Mouse (Mus musculus) intestine, postnatal 0 days (tissue): ENCODE measurements at regions not wholly inside any gene's neighbourhood (a gene's known extent, or its start where the extent isn't known, plus 50 kb on each side); places are given as distances from the start of the nearest gene placed in this dataset.

Source experiments
- ATAC-seq: fragments of 200-750 bp; cut with Nextera tagmentation; 2 replicates; pipeline ENCODE4 v1.8.0; 2017; ENCODE audit warnings: mild to moderate bottlenecking, moderate TSS enrichment, moderate library complexity
- H3K27ac ChIP-seq: fragments of 300-500 bp; sonication (generic); 2 replicates; pipeline ENCODE4 v1.5.1; 2014; ENCODE audit warnings: mild to moderate bottlenecking, low read depth, low read length, moderate library complexity
- H3K27me3 ChIP-seq: fragments of 300-500 bp; sonication (generic); replicated peaks from 2 replicates; pipeline ENCODE4 v1.6.1; 2014; ENCODE audit warnings: low read length, mixed read lengths; ENCODE audit not compliant: control insufficient read depth, insufficient read depth
- H3K36me3 ChIP-seq: fragments of 300-500 bp; sonication (generic); 2 replicates; pipeline ENCODE4 v1.6.1; 2014; ENCODE audit warnings: mild to moderate bottlenecking, moderate library complexity; ENCODE audit not compliant: control insufficient read depth, insufficient read depth
- H3K4me1 ChIP-seq: fragments of 300-500 bp; sonication (generic); replicated peaks from 2 replicates; pipeline ENCODE4 v1.6.1; 2014; ENCODE audit warnings: antibody characterized with exemption, low read length, mixed read lengths; ENCODE audit not compliant: control insufficient read depth, insufficient read depth
- H3K4me2 ChIP-seq: fragments of 300-500 bp; sonication (generic); replicated peaks from 2 replicates; pipeline ENCODE4 v1.6.1; 2014; ENCODE audit warnings: low read depth, mild to moderate bottlenecking, moderate library complexity
- H3K4me3 ChIP-seq: fragments of 300-500 bp; sonication (generic); 2 replicates; pipeline ENCODE4 v1.5.1; 2014; ENCODE audit warnings: low read depth, low read length
- H3K9ac ChIP-seq: fragments of 300-500 bp; sonication (generic); 2 replicates; pipeline ENCODE4 v1.6.1; 2014; ENCODE audit warnings: mild to moderate bottlenecking, low read depth, low read length
- H3K9me3 ChIP-seq: fragments of 300-500 bp; sonication (generic); 2 replicates; pipeline ENCODE4 v1.6.1; 2016; ENCODE audit warnings: mixed run types; ENCODE audit not compliant: control insufficient read depth
- CTCF ChIP-seq: sonication (generic); IDR thresholded peaks from 2 replicates; pipeline ENCODE4 v1.5.1; 2016; ENCODE audit warnings: low read depth, mild to moderate bottlenecking, control low read depth, antibody characterized with exemption, moderate library complexity
- WGBS: fragments of 180-500 bp; shearing (Covaris S2); extraction: QIAGEN DNeasy Blood & Tissue Kit; methylation state at CpG from one replicate; pipeline ENCODE4 v1.1.7; 2014; 5-methylcytosine and 5-hydroxymethylcytosine counted together

DNA sequence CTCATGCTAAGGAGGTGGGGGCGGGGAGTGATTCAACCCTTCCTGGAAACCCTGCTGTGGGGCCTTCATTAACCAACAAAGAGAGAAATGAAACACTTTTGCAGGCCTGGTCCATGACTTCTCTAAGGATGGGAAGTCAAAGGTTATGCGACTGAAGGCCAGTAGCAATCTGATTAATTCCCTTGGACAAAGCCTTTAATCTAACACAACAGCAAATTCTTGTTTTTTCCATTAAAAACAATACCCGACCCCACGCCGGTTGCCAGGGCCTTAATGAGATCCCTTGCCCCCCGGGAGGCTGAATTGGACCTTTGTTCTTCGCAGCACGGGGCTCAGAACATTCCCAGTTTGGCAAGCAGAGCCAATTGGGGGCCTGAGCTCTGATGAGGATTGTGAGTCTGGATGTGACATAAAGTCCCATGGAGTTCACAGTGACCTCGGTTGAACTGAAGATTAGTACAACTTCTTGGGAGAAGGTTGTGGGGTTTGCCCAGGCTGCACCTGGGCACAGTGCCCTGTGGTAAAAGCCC is 310.9 kb upstream of the Rtl1 start:
- no peaks in the 10 kb centered on the region for H3K27me3 ChIP-seq
- no peak overlapping the region for H3K4me3 ChIP-seq
- no peak overlapping the region for H3K9ac ChIP-seq
- no peaks in the 10 kb centered on the region for H3K4me1 ChIP-seq
- no peaks in the 10 kb centered on the region for H3K9me3 ChIP-seq
- no peak overlapping the region for H3K27ac ChIP-seq
- no peak for ATAC-seq
- no peak for TF ChIP-seq CTCF
- H3K4me2 ChIP-seq: no peak overlapping the region
- WGBS: 62% methylated on average over 9 of the region's 9 CpGs
- no peaks in the 10 kb centered on the region for H3K36me3 ChIP-seq

DNA sequence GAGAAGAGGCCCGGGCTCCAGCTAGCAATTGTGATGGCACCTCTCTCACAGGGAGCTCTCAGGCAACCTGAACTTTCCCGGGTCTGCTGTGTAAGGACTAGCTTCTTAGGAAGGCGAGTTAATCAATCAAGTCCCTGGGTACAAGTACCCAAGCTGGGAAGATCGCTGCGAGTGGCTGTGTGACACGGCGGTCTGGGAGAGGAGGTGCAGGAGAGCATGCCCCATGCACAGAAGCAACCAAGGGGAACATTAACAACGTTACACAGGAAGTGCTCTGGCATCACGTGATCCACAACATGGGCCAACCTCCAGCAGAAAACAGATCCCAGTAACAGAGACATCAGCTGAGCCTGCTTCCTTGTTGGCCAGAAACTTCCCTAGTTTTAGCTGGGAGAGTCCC is 311.4 kb upstream of the Rtl1 start:
- no peak overlapping the region for H3K4me3 ChIP-seq
- H3K9ac ChIP-seq: no peak overlapping the region
- 71% methylated on average over 9 of the region's 9 CpGs for WGBS
- H3K27ac ChIP-seq: no peak overlapping the region
- no peaks in the 10 kb centered on the region for H3K36me3 ChIP-seq
- no peaks in the 10 kb centered on the region for H3K9me3 ChIP-seq
- ATAC-seq: no peak
- no peaks in the 10 kb centered on the region for H3K27me3 ChIP-seq
- TF ChIP-seq CTCF: no peak
- no peak overlapping the region for H3K4me2 ChIP-seq
- no peaks in the 10 kb centered on the region for H3K4me1 ChIP-seq

DNA sequence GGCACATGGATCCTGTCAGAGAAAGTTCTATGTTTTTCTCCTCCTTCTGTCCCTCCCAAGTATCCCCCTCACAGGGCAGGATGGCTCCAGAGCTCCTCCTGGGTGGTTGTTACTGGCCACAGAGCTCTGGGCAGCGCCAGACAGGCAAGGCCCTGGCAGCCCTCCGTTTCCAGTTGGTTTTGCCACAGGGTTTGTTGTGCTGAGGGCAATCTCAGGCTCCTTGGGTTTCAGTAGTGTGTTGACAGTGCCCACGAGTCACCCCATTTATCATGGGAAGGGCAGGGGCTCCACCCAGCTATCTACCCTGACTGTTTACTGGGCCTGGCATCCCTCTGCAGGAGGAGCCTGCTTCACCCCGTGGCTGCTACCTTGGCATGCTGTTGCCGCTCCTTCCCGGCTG is 317.6 kb upstream of the Rtl1 start:
- 70% methylated on average over 6 of the region's 6 CpGs for WGBS
- Histone ChIP-seq H3K9me3 (no peaks in the 10 kb centered on the region), H3K4me3 (no peak overlapping the region), H3K4me2 (no peak overlapping the region), H3K36me3 (no peaks in the 10 kb centered on the region), H3K27ac (no peak overlapping the region), H3K4me1 (no peaks in the 10 kb centered on the region), H3K9ac (no peak overlapping the region), H3K27me3 (no peaks in the 10 kb centered on the region)
- ATAC-seq: no peak
- no peak for TF ChIP-seq CTCF

DNA sequence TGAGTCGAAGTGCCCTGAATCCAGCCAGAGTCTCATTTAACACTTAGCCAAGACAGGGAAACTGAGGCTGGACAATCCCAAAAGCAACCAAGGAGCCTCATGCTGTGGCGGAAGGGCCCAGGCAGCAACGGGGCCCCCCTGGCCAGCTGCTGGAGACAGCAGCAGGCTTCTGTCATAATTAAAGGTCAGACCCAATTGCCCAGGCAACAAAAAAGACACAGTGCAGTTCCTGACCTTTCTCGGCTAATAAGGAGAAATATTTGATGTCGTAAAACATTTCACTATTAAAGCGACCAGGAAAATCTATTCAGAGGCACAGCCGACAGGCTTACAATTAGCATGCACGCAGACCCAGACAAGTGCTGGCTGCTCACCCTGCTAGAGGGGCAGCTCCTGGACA is 318.8 kb upstream of the Rtl1 start:
- Histone ChIP-seq H3K27me3 (no peaks in the 10 kb centered on the region), H3K36me3 (no peaks in the 10 kb centered on the region), H3K4me1 (no peaks in the 10 kb centered on the region), H3K9me3 (no peaks in the 10 kb centered on the region), H3K4me2 (no peak overlapping the region), H3K27ac (no peak overlapping the region), H3K4me3 (no peak overlapping the region), H3K9ac (no peak overlapping the region)
- no peak for TF ChIP-seq CTCF
- 52% methylated on average over 8 of the region's 8 CpGs for WGBS
- ATAC-seq: no peak

DNA sequence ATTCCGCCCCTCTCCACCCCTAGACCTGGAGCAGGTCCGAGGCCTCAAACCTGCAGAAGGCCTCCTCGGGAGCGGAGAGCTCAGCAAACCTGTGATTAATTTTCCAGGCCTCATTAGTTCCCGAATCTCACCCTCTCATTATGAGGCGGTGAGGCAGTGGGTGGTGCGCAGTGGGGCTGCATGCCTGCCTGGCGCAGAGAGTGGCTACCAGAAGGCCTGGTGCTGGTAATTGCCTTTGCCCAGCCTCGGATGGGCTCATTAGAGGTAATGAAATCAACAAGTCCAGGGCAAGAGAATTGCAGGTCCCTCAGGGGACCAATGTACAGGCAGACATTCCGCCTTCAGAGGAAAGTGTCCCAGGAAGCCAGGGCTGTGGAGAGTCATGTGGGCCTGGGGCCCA is 322.0 kb upstream of the Rtl1 start:
- 86% methylated on average over 10 of the region's 10 CpGs for WGBS
- TF ChIP-seq CTCF: no peak
- no peak overlapping the region for H3K4me3 ChIP-seq
- ATAC-seq: no peak
- no peaks in the 10 kb centered on the region for H3K27me3 ChIP-seq
- H3K27ac ChIP-seq: no peak overlapping the region
- H3K9ac ChIP-seq: no peak overlapping the region
- H3K4me1 ChIP-seq: no peaks in the 10 kb centered on the region
- H3K36me3 ChIP-seq: no peaks in the 10 kb centered on the region
- no peaks in the 10 kb centered on the region for H3K9me3 ChIP-seq
- no peak overlapping the region for H3K4me2 ChIP-seq

DNA sequence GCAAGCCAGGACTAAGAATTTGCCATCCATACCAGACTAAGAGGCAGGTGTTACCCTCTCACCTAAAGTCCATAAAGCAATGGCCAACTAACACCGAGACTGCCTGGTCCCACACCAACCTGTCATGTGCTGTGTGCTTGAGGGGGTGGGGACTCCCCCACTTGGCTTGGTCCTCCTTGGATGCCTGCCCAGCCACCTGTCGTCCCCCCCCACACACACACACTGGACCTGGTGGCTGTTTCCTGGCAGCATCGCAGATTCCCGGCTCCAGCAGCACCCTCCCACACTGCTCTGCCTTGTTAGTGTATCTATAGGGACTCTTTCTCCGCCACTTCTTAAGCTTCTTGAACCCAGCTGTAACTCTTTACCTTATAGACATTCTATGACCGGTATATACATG is 325.7 kb upstream of the Rtl1 start:
- Histone ChIP-seq H3K4me3 (no peak overlapping the region), H3K36me3 (no peaks in the 10 kb centered on the region), H3K27ac (no peak overlapping the region), H3K9me3 (no peaks in the 10 kb centered on the region), H3K27me3 (no peaks in the 10 kb centered on the region), H3K4me2 (no peak overlapping the region), H3K9ac (no peak overlapping the region), H3K4me1 (no peaks in the 10 kb centered on the region)
- ATAC-seq: no peak
- no peak for TF ChIP-seq CTCF
- WGBS: 76% methylated on average over 6 of the region's 6 CpGs

DNA sequence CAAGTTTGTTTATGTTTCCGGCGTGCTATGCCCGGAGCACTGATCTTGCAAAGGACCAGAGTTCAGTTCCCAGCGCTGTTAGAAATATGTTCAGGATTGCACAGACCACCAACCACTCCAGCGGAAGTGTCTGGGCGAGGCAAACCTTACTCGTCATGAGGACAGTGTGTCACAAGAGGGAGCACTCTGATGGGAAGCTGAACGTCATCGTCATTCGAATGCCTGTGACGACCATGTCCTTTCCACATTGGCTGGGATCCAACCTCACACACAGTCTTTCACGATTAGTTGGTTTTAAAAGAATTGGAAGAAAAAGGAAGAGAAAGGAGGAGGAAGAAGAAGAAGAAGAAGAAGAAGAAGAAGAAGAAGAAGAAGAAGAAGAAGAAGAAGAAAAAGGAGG is 326.5 kb upstream of the Rtl1 start:
- WGBS: 52% methylated on average over 12 of the region's 12 CpGs
- no peaks in the 10 kb centered on the region for H3K9me3 ChIP-seq

More for the DNA sequence above, 326.5 kb upstream of the Rtl1 start:
- TF ChIP-seq CTCF: peak; percentile 44
- no peak overlapping the region for H3K4me3 ChIP-seq
- H3K27me3 ChIP-seq: no peaks in the 10 kb centered on the region
- ATAC-seq: no peak
- H3K36me3 ChIP-seq: no peaks in the 10 kb centered on the region
- H3K4me1 ChIP-seq: no peaks in the 10 kb centered on the region
- no peak overlapping the region for H3K27ac ChIP-seq
- H3K9ac ChIP-seq: no peak overlapping the region
- H3K4me2 ChIP-seq: no peak overlapping the region
